Mouse (Mus musculus): ENCODE measurements at regions not wholly inside any gene's neighbourhood (a gene's known extent, or its start where the extent isn't known, plus 50 kb on each side); places are given as distances from the start of the nearest gene placed in this dataset.

DNA sequence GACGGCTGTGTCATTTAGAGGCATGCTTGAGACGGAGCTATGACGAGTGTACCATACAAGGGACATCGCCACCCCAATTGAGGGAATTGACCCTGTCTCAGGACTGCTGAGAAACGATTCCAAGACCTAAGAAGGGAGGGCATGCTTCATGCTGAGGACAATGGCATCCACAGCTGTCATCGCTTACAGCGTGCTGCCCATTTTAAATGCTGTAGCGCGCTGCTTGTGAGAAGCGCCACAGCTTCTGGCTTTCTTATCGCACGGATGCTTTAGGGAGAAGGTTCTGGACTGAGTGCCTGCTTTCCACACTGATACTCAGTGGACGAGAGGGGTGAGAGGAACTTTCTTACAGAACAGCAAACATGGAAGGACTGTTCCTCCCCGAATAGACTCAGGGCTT, 357.8 kb upstream of the Arglu1 start:
- no peak for DNase-seq

- no peak for DNase-seq
Observed at GRCm38 (mm10) chr8:9042835-9043792, 352.8 kb upstream of the Arglu1 start.

GRCm38 (mm10) chr8:9029156-9029555, 338.8 kb upstream of the Arglu1 start:
- no peak for DNase-seq

GRCm38 (mm10) chr8:9027672-9028071, 337.4 kb upstream of the Arglu1 start:
- no peak for DNase-seq

GRCm38 (mm10) chr8:9025872-9026271, 335.6 kb upstream of the Arglu1 start:
- DNase-seq = no peak

GRCm38 (mm10) chr8:9025378-9025777, 335.1 kb upstream of the Arglu1 start:
- no peak for DNase-seq

DNA sequence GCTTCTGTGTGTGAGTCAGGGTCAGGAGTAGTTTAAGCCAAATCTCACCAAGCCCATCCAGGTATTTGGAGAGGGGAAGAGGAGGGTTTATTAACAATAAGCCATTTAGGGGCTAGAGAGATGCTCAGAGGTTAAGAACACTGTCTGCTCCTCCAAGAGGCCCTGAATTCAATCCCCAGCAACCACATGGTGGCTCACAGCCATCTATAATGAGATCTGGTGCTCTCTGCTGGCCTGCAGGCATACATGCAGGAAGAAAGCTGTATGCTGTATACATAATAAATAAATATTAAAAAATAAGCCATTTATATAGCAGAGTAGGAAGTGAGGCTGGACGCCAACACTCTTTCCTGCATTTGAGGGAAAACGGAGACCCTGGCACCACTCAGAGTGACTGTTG, 330.4 kb upstream of the Arglu1 start:
- no peak for DNase-seq

- DNase-seq = peak; percentile 49 to 57
Observed at GRCm38 (mm10) chr8:9020180-9020579, 329.9 kb upstream of the Arglu1 start.

GRCm38 (mm10) chr8:9011785-9012510, 321.6 kb upstream of the Arglu1 start:
- no peak for DNase-seq

DNA sequence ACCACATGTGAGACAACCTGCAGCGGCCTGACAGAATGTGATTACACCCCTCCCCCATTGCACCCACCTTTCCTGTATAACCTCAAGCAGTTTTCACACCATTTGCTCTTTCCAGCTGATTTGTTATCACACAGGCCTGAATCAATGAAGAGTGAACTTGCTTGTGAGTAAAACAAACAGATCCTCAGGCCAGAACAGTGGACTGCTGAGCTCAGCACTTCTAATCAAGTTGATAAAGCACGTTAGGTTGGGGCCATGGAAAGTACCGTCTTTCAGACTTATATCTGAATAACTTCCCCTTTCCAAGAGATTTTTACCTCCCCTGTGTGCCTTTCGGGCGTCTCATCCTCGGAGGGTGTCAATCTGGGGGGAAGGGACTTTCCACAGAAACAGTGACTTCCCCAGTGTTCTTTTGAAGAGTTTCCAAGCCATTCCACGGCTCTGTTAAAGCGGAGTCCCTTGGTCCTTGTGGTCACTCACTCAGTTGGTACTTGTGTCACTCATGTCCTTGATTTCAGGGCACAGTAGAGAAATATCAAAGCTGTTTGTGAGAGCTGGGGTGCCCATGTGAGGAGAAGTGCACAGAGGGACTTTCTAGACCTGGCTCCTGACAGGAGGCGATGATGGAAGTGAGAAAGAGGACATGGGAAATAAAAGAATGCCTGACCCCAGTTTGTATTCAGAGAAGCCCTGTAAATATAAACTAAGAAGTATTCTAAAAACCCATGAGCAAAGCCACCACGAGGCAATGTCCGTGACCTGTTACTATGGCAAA, 317.9 kb upstream of the Arglu1 start:
- DNase-seq = no peak

DNA sequence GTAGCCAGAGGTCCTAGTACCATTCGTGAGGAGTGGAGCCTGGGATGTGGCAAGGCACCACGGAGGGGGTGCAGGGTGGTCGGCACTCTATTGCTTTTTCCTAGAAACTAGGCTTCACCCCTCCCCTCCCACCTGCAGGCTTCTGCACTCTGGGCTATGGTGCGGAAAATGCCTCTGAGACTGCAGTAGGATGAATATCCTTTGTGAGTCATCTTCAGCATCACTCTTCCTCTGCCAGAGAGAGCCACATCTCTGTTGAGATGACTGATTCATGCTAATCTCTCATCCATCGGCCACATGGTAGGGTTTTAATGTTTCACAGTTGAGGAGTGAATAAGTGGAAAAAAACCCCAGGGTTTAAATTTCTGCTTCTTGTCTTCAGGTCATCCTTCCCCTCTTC, 309.6 kb upstream of the Arglu1 start:
- no peak for DNase-seq

DNA sequence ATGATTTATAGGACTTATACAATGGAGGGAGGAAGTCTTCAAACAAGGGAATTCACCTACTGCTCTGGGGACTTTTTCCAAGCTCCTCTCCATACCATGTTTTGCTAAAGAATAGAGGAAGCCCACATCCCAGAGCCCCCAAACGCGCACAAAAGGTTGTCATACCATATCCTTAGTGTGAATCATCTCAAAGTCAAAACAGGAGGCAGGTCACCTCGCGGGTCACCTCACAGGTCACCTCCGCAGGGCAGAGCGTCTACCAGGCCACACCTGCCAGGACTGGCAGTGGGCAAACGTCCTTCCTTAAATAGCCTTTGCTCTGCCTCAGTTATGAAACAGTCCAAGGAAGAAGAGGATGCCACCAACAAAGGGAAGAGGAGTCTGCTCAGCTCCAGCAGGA, 307.3 kb upstream of the Arglu1 start:
- no peak for DNase-seq

DNA sequence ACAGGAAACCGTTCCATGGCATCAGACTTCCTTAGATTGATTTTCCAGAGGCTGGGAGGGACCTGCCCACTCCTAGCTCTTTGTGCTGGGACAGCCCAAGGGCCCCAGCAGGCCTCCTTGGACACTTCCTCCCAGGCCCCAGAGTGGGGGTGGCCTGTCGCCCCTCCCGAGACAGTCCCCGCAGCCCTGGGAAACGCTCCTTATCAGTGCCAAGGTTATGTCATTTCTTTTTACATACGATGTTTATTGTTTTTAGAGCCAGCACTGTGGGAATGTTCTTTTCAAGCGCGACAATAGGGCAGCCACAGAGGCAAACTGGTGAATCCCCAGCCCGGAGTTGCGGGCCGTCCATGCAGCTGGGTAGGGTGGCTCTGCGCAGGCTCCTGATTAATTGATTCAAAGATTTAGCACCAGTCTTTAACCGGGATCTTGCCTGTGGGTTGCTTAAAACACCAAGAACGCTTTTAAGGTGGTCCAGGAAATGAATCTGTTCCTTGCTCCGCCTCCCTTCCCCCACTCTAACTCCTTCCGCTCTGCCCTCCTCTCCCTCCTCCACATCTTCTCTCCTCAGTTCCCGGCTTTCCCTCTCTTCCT, 304.4 kb upstream of the Arglu1 start:
- peak; percentile 56 to 75 for DNase-seq

DNA sequence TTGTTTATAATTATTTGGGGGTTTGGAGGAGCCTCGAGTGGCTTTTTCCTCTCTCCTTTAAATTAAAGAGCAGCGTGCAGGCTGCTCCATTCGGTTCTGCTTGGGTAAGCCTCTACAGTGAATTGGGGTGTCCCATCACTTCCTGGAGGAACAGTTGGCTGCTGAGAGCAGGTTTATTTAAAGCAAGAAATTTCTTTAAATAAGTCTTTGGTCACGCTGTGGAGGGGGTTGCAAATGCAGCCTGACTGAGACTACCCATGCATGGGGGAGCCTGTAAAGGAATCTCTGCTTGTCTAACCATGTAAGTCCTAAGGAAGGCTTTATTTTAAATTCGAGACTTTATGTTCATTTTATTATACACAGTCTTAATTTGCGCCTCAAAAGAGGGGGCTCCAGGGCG, 303.7 kb upstream of the Arglu1 start:
- no peak for DNase-seq

DNA sequence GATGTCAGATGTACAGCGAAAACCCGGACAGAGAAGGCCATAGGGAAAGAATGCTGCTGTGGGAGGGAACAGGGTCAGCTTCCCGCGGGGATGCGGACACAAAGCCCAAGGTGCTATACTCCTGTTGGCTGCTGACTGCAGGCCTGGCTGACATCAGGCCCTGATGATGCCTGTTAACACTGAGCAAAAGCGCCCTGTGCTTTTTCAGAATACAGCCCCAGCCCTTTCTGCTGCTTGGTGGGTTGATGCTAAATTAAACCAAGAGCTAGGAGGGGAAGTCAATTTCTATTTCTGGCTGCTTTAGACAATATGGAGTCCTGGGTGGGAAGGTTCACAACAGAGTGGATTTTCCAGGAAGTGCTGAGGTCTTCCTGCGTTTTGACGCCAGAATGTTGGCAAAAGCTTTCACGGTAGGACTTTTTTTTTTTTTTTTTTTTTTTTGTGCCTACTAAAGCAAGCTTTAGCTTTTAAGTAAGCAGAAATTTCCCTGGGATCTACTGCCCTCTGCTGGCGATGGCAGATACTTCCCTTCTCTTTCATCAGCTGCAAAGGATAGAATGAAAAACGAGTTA, 302.2 kb upstream of the Arglu1 start:
- peak; percentile 79 to 88 for DNase-seq

DNA sequence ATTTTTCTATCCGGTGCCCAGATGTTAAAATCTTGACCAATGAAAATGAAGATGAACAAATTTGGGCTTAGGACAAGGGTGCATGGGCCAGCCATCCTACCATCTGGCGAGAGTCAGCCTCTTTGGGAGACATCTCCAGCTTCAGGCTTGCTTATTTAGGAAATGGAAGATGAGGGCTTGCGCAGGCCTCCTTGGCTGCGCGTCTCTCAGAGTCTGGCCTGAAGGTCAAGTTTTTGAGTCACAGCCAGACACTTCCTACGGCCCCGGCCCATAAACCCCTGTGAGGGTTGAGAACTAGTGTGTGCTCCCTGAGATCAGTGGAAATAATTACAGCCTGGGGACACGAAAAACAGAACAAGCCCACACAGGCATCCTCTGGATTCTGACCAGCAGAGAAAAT, 300.7 kb upstream of the Arglu1 start:
- no peak for DNase-seq

- no peak for DNase-seq
Observed at GRCm38 (mm10) chr8:8986068-8986467, 295.7 kb upstream of the Arglu1 start.

DNA sequence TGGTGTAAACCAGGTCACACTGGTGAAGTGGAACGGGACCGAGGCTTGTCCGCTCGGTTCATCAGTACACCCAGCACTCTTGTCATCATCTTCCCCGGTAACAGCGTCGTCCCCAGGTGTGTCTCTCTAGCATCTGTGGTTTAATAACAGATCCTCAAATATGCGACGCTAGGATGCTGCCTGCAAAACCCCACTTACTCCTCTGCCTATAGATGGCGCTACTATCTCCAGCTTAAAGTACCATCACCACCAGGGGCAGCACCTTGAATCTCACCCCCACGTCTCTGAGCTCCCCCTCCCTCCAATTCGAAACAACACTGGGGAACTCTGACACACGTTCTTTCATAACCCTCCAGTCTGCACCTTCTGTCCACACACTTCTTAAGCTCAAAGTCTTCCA, 295.1 kb upstream of the Arglu1 start:
- no peak for DNase-seq

GRCm38 (mm10) chr8:8984829-8985251, 294.5 kb upstream of the Arglu1 start:
- peak; percentile 41 to 56 for DNase-seq

GRCm38 (mm10) chr8:8984159-8984828, 294.0 kb upstream of the Arglu1 start:
- no peak for DNase-seq

GRCm38 (mm10) chr8:8983133-8983661, 292.9 kb upstream of the Arglu1 start:
- DNase-seq = no peak

Measured in adrenal gland, postnatal 36 days (tissue).